Mouse (Mus musculus) lung, adult 2 months (tissue): ENCODE measurements around the gene Scarb1.

Experiments used
- CTCF ChIP-seq: fragments of 200-500 bp; IDR thresholded peaks from 2 replicates; pipeline ENCODE4 v1.5.1; 2011; ENCODE audit warnings: mild to moderate bottlenecking, low read length, control low read depth; ENCODE audit not compliant: insufficient read depth
- POLR2A ChIP-seq: fragments of 200-500 bp; IDR thresholded peaks from 2 replicates; pipeline ENCODE4 v1.6.1; 2011; ENCODE audit warnings: low read depth, mild to moderate bottlenecking, control low read depth, low read length, borderline replicate concordance; ENCODE audit errors: extremely low read depth

DNA sequence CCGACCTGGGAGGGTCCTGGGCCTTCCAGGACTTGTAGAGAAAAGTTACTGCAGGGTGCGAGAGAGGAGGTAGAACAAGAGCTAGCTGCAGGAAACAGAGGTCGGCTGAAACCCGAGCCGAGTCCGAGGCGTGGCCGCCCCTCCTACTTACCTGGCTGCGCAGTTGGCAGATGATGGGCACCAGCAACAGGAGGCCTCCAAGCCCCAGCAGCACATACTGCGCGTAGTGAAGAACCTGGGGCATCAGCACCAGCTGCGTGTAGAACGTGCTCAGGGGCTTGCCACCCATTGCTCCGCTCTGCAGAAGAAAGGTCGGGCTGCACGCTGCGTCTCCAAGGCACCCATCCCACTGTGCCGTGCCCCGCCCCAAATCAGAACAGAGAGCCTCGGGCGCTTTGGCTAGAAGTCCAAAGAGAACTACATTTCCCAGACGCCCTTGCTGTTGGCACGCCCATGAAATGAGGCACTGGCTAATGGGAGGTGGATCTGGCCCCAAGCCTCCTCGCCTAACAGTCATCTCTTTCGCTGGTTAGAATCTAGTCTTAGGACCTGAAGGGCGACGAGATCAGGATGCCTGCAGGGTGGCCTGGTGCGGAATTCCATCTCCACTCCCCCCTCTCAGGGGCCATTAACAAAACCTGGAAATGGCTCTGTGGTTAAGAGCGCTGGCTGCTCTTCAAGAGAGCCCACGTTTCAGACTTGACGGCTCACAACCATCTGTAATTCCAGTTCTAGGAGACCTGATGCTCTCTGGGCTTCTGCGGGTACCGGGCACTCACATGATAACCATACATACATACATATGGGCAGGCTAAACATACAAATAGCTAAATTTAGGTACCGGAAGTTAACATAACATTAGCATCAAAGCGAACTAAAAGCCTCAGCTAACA lies 56.9 kb downstream of the Scarb1 start:
- TF ChIP-seq CTCF (no peak), POLR2A (no peak)
